Mouse (Mus musculus): Measurements from ENCODE around the gene Dscam. TPM values are rescaled to one million over a fixed set of nuclear protein-coding genes. Genes with fewer than 3 reads are reported as not detected.

The Dscam gene
- polyA plus RNA-seq, 1 experiment = 1.2 TPM

GRCm38 (mm10) chr16:96640101-96640500, 530.5 kb downstream of the Dscam start:
- TF ChIP-seq POLR2A (IDR thresholded peaks at IDR 0.05; ENCODE audit: low read depth, low read length) = no peak
- Histone ChIP-seq H3K4me3 (ENCODE audit: extremely low read depth, insufficient read depth, insufficient read length) (no peak overlapping the region), H3K27me3 (ENCODE audit: control insufficient read depth, insufficient read depth, low read length) (no peaks in the 10 kb centered on the region), H3K4me1 (ENCODE audit: control insufficient read depth, insufficient read depth, insufficient read length) (no peaks in the 10 kb centered on the region), H3K27ac (ENCODE audit: insufficient read depth, low read length) (no peak overlapping the region), H3K36me3 (ENCODE audit: control insufficient read depth, insufficient read depth, low read length) (no peaks in the 10 kb centered on the region; the same call in 1 of the 2 replicates)
- WGBS = 42% methylated on average over 3 of the region's 3 CpGs
- no peak for DNase-seq (ENCODE audit: low read depth in 1 of 2, low spot score in 2 of 2)

GRCm38 (mm10) chr16:96635916-96636315, 534.6 kb downstream of the Dscam start:
- no peak overlapping the region for H3K4me3 ChIP-seq (ENCODE audit: extremely low read depth, insufficient read depth, insufficient read length)
- WGBS = 72% methylated on average over 2 of the region's 2 CpGs
- H3K36me3 ChIP-seq (ENCODE audit: control insufficient read depth, insufficient read depth, low read length) = no peaks in the 10 kb centered on the region; the same call in 1 of the 2 replicates
- no peaks in the 10 kb centered on the region for H3K4me1 ChIP-seq (ENCODE audit: control insufficient read depth, insufficient read depth, insufficient read length)
- H3K27me3 ChIP-seq (ENCODE audit: control insufficient read depth, insufficient read depth, low read length) = no peaks in the 10 kb centered on the region
- no peak for TF ChIP-seq CTCF (IDR thresholded peaks at IDR 0.05; ENCODE audit: extremely low read depth, insufficient read depth, insufficient read length, insufficient replicate concordance)
- no peak for TF ChIP-seq POLR2A (IDR thresholded peaks at IDR 0.05; ENCODE audit: low read depth, low read length)
- H3K27ac ChIP-seq (ENCODE audit: insufficient read depth, low read length) = no peak overlapping the region
- DNase-seq (ENCODE audit: low read depth in 1 of 2, low spot score in 2 of 2) = no peak

DNA sequence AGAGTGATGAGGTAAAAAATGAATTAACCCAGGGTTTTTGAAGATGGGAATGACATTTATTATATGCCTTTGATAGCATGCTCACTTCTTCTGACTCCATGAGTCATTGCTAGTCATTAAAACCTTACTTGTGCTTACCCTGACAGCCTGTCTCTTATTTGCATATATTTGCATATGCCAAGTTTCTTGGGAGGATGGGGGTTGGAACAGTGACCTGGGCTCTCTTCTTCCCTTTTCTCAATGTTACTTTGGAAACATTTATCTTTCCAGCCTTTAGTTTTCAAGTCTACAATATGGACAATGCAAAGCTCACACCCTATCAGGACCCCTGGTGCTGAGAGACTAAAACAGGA, 535.8 kb downstream of the Dscam start:
- TF ChIP-seq POLR2A (IDR thresholded peaks at IDR 0.05; ENCODE audit: low read depth, low read length) (no peak), CTCF (IDR thresholded peaks at IDR 0.05; ENCODE audit: extremely low read depth, insufficient read depth, insufficient read length, insufficient replicate concordance) (no peak)

GRCm38 (mm10) chr16:96634097-96634790, 536.3 kb downstream of the Dscam start:
- no peaks in the 10 kb centered on the region for H3K27me3 ChIP-seq (ENCODE audit: control insufficient read depth, insufficient read depth, low read length)
- H3K4me1 ChIP-seq (ENCODE audit: control insufficient read depth, insufficient read depth, insufficient read length) = no peaks in the 10 kb centered on the region
- 81% methylated on average over 4 of the region's 4 CpGs for WGBS
- no peak for DNase-seq (ENCODE audit: low read depth in 1 of 2, low spot score in 2 of 2)
- H3K4me3 ChIP-seq (ENCODE audit: extremely low read depth, insufficient read depth, insufficient read length) = no peak overlapping the region
- H3K27ac ChIP-seq (ENCODE audit: insufficient read depth, low read length) = no peak overlapping the region
- no peak for TF ChIP-seq POLR2A (IDR thresholded peaks at IDR 0.05; ENCODE audit: low read depth, low read length)
- no peak for TF ChIP-seq CTCF (IDR thresholded peaks at IDR 0.05; ENCODE audit: extremely low read depth, insufficient read depth, insufficient read length, insufficient replicate concordance)
- no peaks in the 10 kb centered on the region for H3K36me3 ChIP-seq (ENCODE audit: control insufficient read depth, insufficient read depth, low read length)

More for the DNA sequence above, 535.8 kb downstream of the Dscam start:
- H3K4me3 ChIP-seq (ENCODE audit: extremely low read depth, insufficient read depth, insufficient read length) = no peak overlapping the region
- H3K27me3 ChIP-seq (ENCODE audit: control insufficient read depth, insufficient read depth, low read length) = no peaks in the 10 kb centered on the region
- no peak for DNase-seq (ENCODE audit: low read depth in 1 of 2, low spot score in 2 of 2)
- no peaks in the 10 kb centered on the region; the same call in 1 of the 2 replicates for H3K36me3 ChIP-seq (ENCODE audit: control insufficient read depth, insufficient read depth, low read length)
- H3K27ac ChIP-seq (ENCODE audit: insufficient read depth, low read length) = no peak overlapping the region
- no peaks in the 10 kb centered on the region for H3K4me1 ChIP-seq (ENCODE audit: control insufficient read depth, insufficient read depth, insufficient read length)

GRCm38 (mm10) chr16:96630241-96630640, 540.3 kb downstream of the Dscam start:
- no peaks in the 10 kb centered on the region for H3K27me3 ChIP-seq (ENCODE audit: control insufficient read depth, insufficient read depth, low read length)
- 82% methylated on average over 7 of the region's 7 CpGs for WGBS
- no peaks in the 10 kb centered on the region for H3K4me1 ChIP-seq (ENCODE audit: control insufficient read depth, insufficient read depth, insufficient read length)
- H3K4me3 ChIP-seq (ENCODE audit: extremely low read depth, insufficient read depth, insufficient read length) = no peak overlapping the region
- H3K27ac ChIP-seq (ENCODE audit: insufficient read depth, low read length) = no peak overlapping the region
- DNase-seq (ENCODE audit: low read depth in 1 of 2, low spot score in 2 of 2) = no peak
- H3K36me3 ChIP-seq (ENCODE audit: control insufficient read depth, insufficient read depth, low read length) = no peaks in the 10 kb centered on the region
- TF ChIP-seq CTCF (IDR thresholded peaks at IDR 0.05; ENCODE audit: extremely low read depth, insufficient read depth, insufficient read length, insufficient replicate concordance) (no peak), POLR2A (IDR thresholded peaks at IDR 0.05; ENCODE audit: low read depth, low read length) (no peak)

DNA sequence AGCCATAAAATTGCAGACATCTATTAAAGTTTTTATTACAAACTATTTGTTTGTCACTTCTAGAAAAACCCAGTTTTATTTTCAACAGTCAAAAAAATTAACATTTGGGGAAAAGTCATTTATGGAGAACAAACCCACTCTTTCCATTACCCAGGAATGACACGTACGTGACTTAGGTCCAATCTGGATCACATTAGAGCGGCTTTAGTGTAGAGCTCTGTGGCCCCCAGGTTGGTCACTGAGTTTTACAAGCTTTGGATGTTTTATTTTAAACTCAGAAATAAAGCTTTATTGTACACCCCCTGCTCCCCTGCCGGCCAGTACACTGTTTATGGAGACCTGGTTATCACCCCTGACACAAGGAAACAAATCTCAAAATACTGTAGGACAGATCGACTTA, 540.9 kb downstream of the Dscam start:
- TF ChIP-seq POLR2A (IDR thresholded peaks at IDR 0.05; ENCODE audit: low read depth, low read length) = no peak
- H3K27ac ChIP-seq (ENCODE audit: insufficient read depth, low read length) = no peak overlapping the region
- H3K36me3 ChIP-seq (ENCODE audit: control insufficient read depth, insufficient read depth, low read length) = no peaks in the 10 kb centered on the region
- peaks cover 4% of the 10 kb centered on the region; the same call in 1 of the 2 replicates for H3K4me1 ChIP-seq (ENCODE audit: control insufficient read depth, insufficient read depth, insufficient read length)
- whole genome bisulfite sequencing = 90% methylated on average over 5 of the region's 5 CpGs
- H3K4me3 ChIP-seq (ENCODE audit: extremely low read depth, insufficient read depth, insufficient read length) = no peak overlapping the region
- H3K27me3 ChIP-seq (ENCODE audit: control insufficient read depth, insufficient read depth, low read length) = no peaks in the 10 kb centered on the region
- no peak for DNase-seq (ENCODE audit: low read depth in 1 of 2, low spot score in 2 of 2)

DNA sequence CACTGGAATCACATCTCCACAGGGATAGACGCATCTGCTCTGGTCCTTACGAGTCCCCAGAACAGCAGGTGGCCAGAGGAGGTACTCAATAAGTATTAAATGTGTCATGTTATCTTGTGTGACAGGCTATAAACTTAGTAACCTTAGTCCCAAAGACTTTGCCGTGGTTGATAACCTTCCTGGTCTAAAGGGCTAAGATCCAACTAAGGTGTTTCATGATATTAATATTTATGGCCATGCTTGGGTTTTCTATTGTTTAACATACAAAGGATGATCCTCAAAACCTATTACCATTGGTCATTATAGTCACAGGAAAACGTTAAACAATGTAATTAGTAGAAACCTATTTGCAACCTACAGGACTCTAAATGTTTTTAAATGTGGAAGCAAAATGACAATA, 545.1 kb downstream of the Dscam start:
- no peak for TF ChIP-seq POLR2A (IDR thresholded peaks at IDR 0.05; ENCODE audit: low read depth, low read length)

More for the DNA sequence above, 545.1 kb downstream of the Dscam start:
- Histone ChIP-seq H3K36me3 (ENCODE audit: control insufficient read depth, insufficient read depth, low read length) (no peaks in the 10 kb centered on the region), H3K4me1 (ENCODE audit: control insufficient read depth, insufficient read depth, insufficient read length) (peaks cover 13% of the 10 kb centered on the region; the same call in 1 of the 2 replicates), H3K27ac (ENCODE audit: insufficient read depth, low read length) (peak overlapping the region; percentile 87; the same call in 1 of the 2 replicates), H3K27me3 (ENCODE audit: control insufficient read depth, insufficient read depth, low read length) (no peaks in the 10 kb centered on the region), H3K4me3 (ENCODE audit: extremely low read depth, insufficient read depth, insufficient read length) (no peak overlapping the region)
- DNase-seq (ENCODE audit: low read depth in 1 of 2, low spot score in 2 of 2) = no peak
- WGBS = 83% methylated on average over 4 of the region's 4 CpGs
